Mouse (Mus musculus) neural tube, embryonic 14.5 days (tissue): ENCODE data around the gene Immp2l. TPM values are rescaled to one million over a fixed set of nuclear protein-coding genes. Genes with fewer than 3 reads are reported as not detected.

Source experiments
- ATAC-seq: fragments of 200-750 bp; cut with Nextera tagmentation; 2 replicates; pipeline ENCODE4 v1.8.0; 2017; ENCODE audit warnings: low read depth, mild to moderate bottlenecking, moderate TSS enrichment, moderate library complexity
- H3K27ac ChIP-seq: fragments of 300-500 bp; sonication (generic); 2 replicates; pipeline ENCODE4 v1.5.1; 2014; ENCODE audit warnings: low read depth, mild to moderate bottlenecking, control low read depth, low read length, moderate library complexity, mixed read lengths
- H3K27me3 ChIP-seq: fragments of 300-500 bp; sonication (generic); 2 replicates; pipeline ENCODE4 v1.6.1; 2014; ENCODE audit warnings: low read length; ENCODE audit not compliant: control insufficient read depth, insufficient read depth
- H3K36me3 ChIP-seq: fragments of 300-500 bp; sonication (generic); 2 replicates; pipeline ENCODE4 v1.6.1; 2014; ENCODE audit warnings: low read length, mixed read lengths; ENCODE audit not compliant: control insufficient read depth, insufficient read depth
- H3K4me1 ChIP-seq: fragments of 300-500 bp; sonication (generic); 2 replicates; pipeline ENCODE4 v1.6.1; 2014; ENCODE audit warnings: low read length; ENCODE audit not compliant: control insufficient read depth, insufficient read depth
- H3K4me2 ChIP-seq: fragments of 300-500 bp; sonication (generic); 2 replicates; pipeline ENCODE4 v1.6.1; 2014; ENCODE audit warnings: mild to moderate bottlenecking, low read depth, low read length, control low read depth
- H3K4me3 ChIP-seq: fragments of 300-500 bp; sonication (generic); 2 replicates; pipeline ENCODE4 v1.5.1; 2014; ENCODE audit warnings: low read depth, low read length, control low read depth, mixed read lengths
- H3K9ac ChIP-seq: fragments of 300-500 bp; sonication (generic); replicated peaks from 2 replicates; pipeline ENCODE4 v1.6.1; 2014; ENCODE audit warnings: low read depth, mild to moderate bottlenecking, control low read depth, low read length, mixed read lengths
- H3K9me3 ChIP-seq: fragments of 300-500 bp; sonication (generic); 2 replicates; pipeline ENCODE4 v1.6.1; 2016; ENCODE audit warnings: low read length; ENCODE audit not compliant: control insufficient read depth
- WGBS: fragments of 180-500 bp; shearing (Covaris S2); extraction: QIAGEN DNeasy Blood & Tissue Kit; methylation state at CpG from one replicate; pipeline ENCODE4 v1.1.7; 2014; 5-methylcytosine and 5-hydroxymethylcytosine counted together
- polyA plus RNA-seq: library from polyadenylated mRNA; unstranded; fragments of >200 nt; fragmentation: Nextera tagmentation; extraction: Ambion mirVana; gene quantifications from 2 replicates; pipeline ENCODE4 v1.2.1, GENCODE M21; 2014

The Immp2l gene
- polyA plus RNA-seq, 1 experiment from 2014 or later: 4.5 TPM

DNA sequence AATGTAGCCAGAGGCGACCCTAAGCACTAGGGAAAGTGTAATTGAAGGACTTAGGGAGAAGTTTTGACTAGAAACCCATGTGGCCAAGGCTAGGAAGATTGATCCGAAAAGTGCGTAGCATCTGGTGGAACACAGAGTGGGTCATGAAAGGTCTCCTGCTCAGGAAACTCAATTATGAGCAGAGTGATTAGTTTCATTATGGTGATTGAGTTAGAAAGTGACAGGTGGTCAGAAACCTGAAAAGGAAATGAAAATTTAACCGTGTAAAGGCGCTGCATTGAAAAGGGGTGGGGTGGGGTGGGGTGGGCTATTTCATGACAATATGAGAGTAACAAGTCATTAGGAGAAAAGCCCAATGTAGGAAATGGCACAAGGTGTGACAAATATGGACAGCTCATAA lies 15.9 kb downstream of the Immp2l start:
- H3K9ac ChIP-seq: no peak overlapping the region
- H3K9me3 ChIP-seq: no peaks in the 10 kb centered on the region
- H3K4me2 ChIP-seq: no peak overlapping the region
- no peak overlapping the region for H3K27ac ChIP-seq
- WGBS: 87% methylated on average over 5 of the region's 5 CpGs
- no peaks in the 10 kb centered on the region for H3K27me3 ChIP-seq
- no peak for ATAC-seq
- H3K4me3 ChIP-seq: no peak overlapping the region
- H3K36me3 ChIP-seq: no peaks in the 10 kb centered on the region
- H3K4me1 ChIP-seq: no peaks in the 10 kb centered on the region

DNA sequence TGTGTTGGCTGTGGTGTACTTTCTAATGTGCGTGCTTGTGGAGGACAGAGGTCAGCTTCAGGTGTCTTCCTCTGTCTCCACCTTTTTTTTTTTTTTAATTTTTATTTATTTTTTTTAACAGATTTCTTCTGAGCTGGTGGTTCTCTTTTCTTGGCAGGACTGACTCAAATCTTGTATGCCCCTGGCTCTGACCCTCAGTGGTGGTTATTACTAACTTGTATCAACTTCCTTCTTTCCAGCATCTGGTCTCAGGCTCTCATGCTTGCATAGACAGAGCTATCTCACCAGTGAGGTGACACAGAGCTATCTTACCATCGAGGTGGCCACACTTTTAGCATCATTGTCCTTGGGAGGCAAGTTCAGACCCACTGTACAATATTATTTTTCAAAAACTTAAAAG lies 17.8 kb downstream of the Immp2l start:
- Histone ChIP-seq H3K4me2 (no peak overlapping the region), H3K9me3 (no peaks in the 10 kb centered on the region), H3K9ac (no peak overlapping the region), H3K4me1 (no peaks in the 10 kb centered on the region), H3K4me3 (no peak overlapping the region), H3K27ac (no peak overlapping the region), H3K36me3 (no peaks in the 10 kb centered on the region), H3K27me3 (no peaks in the 10 kb centered on the region)
- WGBS: 94% methylated on average over 2 of the region's 2 CpGs
- ATAC-seq: no peak

DNA sequence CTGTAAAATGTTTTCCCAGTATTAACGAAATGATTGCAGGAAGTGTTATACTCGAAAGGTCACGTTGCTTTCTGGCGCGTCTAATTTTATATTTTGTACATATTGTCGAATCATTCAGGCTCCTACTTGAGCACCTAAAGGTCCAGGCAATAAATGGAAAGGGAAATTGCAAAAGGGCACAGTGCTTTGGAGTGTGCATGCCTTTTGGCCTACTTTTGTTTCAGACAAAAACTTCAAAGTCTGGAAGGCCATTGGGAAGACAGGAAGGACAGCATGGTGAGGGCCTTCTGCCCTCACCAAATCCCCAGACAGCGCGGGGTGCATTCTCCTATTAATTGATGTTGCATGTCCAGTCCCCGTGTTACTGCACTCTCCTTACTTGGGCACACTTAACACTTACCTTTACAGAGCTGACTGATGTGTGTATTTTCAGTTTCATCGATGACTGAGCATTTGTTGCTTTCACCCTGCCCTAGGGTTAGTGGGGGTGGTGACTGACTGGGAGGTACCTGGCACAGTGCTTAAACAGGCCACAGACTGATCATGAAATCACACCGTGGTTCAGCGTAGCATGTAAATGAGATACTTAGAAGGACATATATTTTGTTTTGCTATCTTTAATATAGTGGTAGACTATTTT lies 20.7 kb downstream of the Immp2l start:
- H3K9me3 ChIP-seq: no peaks in the 10 kb centered on the region
- WGBS: 83% methylated on average over 12 of the region's 12 CpGs
- H3K4me1 ChIP-seq: no peaks in the 10 kb centered on the region
- H3K27me3 ChIP-seq: no peaks in the 10 kb centered on the region
- ATAC-seq: no peak
- H3K4me3 ChIP-seq: no peak overlapping the region
- no peaks in the 10 kb centered on the region for H3K36me3 ChIP-seq
- no peak overlapping the region for H3K27ac ChIP-seq
- H3K4me2 ChIP-seq: no peak overlapping the region
- no peak overlapping the region for H3K9ac ChIP-seq

DNA sequence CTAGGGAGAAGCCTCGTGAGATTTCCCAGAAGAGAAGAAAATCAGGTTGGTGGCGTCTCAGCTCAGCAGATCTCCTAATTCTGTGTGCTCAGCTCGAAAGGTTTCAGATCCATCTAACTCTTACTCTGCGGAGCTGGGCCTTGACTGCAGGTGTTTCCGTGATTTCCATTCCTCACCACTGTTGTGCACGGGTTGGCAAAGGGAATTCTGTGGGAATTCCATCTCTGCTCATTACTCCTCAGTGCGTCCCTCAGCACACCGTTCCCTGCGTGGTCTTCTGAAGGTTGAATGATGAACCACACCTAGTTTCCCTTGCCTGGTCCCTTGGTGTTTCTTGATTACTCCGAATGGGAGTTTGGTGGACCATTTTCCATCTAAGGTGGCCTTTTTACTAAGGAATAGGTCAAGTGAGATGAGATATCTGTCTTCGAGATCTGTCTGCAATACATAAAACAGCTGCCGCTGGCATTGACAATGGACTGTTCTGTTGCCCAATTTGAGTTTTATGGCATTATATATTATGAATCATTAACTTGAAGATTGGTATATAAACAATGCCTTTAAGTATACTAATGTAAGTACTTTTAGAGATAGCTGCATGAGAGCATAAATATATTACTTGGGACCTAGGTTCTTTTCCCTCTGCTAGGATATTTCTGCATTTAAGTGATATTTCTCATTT lies 23.3 kb downstream of the Immp2l start:
- WGBS: 89% methylated on average over 12 of the region's 12 CpGs
- ATAC-seq: no peak

DNA sequence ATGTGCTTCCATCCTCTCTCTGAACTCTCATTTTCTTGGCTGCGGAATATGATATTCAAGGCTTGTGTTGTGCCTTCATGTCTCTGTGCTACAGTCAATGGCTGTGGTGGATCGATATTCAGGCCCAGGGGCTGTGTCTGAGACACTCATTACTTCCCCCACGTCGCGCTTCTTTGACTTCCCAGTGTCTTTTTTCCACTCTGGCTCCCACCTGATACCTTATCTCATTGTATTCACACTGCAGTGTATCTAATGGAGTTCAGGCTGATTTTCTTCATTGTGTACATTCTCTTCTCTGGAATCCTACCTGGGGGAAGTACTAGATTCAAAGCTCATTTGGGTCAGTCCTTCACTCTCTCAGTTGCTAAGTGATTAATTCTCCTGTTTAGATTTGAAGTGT lies 27.1 kb downstream of the Immp2l start:
- H3K9ac ChIP-seq: no peak overlapping the region
- H3K4me2 ChIP-seq: no peak overlapping the region
- 93% methylated on average over 5 of the region's 5 CpGs for WGBS
- H3K9me3 ChIP-seq: no peaks in the 10 kb centered on the region
- no peaks in the 10 kb centered on the region for H3K4me1 ChIP-seq
- ATAC-seq: no peak
- H3K36me3 ChIP-seq: no peaks in the 10 kb centered on the region
- no peaks in the 10 kb centered on the region for H3K27me3 ChIP-seq
- no peak overlapping the region for H3K27ac ChIP-seq
- no peak overlapping the region for H3K4me3 ChIP-seq

More for the DNA sequence above, 23.3 kb downstream of the Immp2l start:
- Histone ChIP-seq H3K27me3 (no peaks in the 10 kb centered on the region), H3K4me1 (no peaks in the 10 kb centered on the region), H3K27ac (no peak overlapping the region), H3K4me3 (no peak overlapping the region), H3K36me3 (no peaks in the 10 kb centered on the region), H3K9ac (no peak overlapping the region), H3K9me3 (no peaks in the 10 kb centered on the region), H3K4me2 (no peak overlapping the region)

DNA sequence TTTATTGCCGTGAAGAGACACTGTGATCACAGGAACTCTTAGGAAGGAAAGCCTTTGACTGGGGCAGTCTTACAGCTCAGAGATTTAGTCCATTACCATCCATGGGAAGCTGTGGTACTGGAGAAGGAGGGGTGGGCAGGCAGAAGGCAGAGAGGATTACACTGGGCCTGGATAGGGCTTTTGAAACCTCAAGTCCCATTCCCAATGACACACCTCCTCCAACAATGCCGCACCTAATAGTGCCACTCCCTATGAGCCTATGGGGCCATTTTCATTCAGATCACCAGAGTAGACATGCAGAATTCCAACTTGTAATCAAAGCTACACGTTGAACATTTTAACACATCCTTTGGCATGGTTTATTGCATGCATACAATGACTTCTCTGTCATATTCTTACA lies 29.0 kb downstream of the Immp2l start:
- Histone ChIP-seq H3K4me1 (no peaks in the 10 kb centered on the region), H3K4me2 (no peak overlapping the region), H3K9me3 (no peaks in the 10 kb centered on the region), H3K27ac (no peak overlapping the region), H3K36me3 (no peaks in the 10 kb centered on the region), H3K4me3 (no peak overlapping the region), H3K27me3 (no peaks in the 10 kb centered on the region), H3K9ac (no peak overlapping the region)
- WGBS: 80% methylated on average over 3 of the region's 3 CpGs
- ATAC-seq: no peak

DNA sequence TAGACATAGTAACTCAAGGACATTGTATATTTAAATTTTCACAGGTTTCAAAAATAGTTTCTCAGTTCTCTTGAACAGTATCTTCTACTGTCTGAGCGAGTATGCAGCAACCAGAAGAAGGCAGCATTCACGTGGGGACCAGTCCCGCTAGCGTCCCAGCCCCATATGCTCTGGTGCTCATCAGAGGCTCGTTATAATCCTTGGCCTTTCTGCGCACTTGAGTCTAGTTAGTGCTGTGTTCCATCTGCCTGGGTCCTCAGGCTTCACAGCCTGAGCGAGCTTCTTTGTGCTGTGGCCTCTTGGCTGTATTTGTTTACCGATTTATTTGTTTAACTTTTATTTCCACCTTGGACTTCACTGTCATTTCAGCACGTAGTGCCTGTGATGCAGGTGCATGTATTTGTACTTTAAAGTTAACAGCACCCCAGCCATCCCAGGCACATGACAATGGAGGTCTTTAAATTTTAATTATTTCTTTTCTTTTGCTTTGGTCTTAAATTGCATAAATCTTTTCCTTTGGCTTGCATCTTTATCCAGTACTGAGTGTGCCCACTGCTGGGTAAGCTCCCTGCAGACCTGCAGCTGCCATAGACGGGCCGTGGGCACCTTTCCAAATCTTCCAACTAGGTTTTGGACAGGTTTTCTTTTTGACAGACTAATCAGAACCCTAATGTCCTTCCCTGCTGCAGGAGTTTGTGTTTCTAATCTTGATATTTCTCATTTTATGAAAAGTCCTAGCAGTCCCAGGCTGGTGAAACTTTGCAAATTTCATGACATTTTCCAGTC lies 30.3 kb downstream of the Immp2l start:
- no peaks in the 10 kb centered on the region for H3K36me3 ChIP-seq
- H3K9me3 ChIP-seq: no peaks in the 10 kb centered on the region
- 66% methylated on average over 11 of the region's 11 CpGs for WGBS
- 0 out of 2 replicates have a peak, but pooled peaks have one; percentile 21 for ATAC-seq
- H3K4me2 ChIP-seq: no peak overlapping the region
- no peaks in the 10 kb centered on the region for H3K27me3 ChIP-seq
- H3K4me1 ChIP-seq: no peaks in the 10 kb centered on the region
- H3K9ac ChIP-seq: no peak overlapping the region
- no peak overlapping the region for H3K4me3 ChIP-seq
- H3K27ac ChIP-seq: no peak overlapping the region

DNA sequence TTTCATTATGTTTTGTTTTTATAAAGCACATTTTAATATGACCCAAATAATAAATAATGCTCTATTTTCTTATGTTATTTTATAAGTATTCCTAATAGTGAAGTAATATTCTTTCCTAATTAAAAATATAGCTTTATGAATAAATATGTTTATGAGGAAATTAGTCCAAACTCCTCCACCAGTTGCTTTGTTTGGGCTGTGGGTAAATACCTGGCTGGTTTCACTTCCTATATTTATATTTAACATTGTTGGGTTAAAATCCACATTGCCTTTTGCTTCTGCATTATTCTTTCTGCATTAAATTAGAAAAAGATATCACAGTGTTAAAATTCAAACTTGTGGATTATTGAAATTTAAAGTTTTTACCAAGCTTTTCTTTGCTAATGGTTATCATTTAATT lies 32.1 kb downstream of the Immp2l start:
- Histone ChIP-seq H3K4me2 (no peak overlapping the region), H3K9ac (no peak overlapping the region), H3K27ac (no peak overlapping the region), H3K27me3 (no peaks in the 10 kb centered on the region), H3K9me3 (no peaks in the 10 kb centered on the region), H3K4me1 (no peaks in the 10 kb centered on the region), H3K4me3 (no peak overlapping the region), H3K36me3 (no peaks in the 10 kb centered on the region)
- ATAC-seq: no peak

DNA sequence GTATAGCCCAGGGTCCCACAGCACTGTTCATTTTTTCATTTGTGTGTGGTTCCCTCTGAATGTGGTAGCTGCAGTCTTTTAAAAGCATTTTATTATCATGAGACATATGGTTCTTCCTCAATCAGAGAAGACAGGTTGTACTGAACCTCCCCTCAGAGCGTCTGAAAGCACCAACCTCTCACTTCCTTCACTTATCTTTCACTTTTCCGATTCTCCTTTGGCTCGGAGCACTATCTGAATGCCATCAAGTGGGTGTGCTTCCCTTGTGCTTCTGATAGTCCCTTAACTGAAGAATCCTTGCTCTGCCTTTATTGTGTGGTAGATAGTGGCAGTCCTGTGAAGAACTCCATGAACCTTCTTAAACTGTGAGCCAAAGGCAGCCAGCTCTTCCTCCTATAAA lies 39.4 kb downstream of the Immp2l start:
- Histone ChIP-seq H3K4me3 (no peak overlapping the region), H3K27ac (no peak overlapping the region), H3K9me3 (no peaks in the 10 kb centered on the region), H3K27me3 (no peaks in the 10 kb centered on the region), H3K9ac (no peak overlapping the region), H3K4me1 (no peaks in the 10 kb centered on the region), H3K4me2 (no peak overlapping the region), H3K36me3 (no peaks in the 10 kb centered on the region)
- WGBS: 90% methylated on average over 3 of the region's 3 CpGs
- ATAC-seq: no peak
